Mouse (Mus musculus) brain, embryonic 14.5 days (tissue): Measurements from ENCODE around the gene Smc1b. TPM values are rescaled to one million over a fixed set of nuclear protein-coding genes. Genes with fewer than 3 reads are reported as not detected.

ENCODE experiments used
- DNase-seq: peaks from one replicate; pipeline ENCODE4 v3.0.0-alpha.2; 2011; ENCODE audit warnings: low read depth
- CTCF ChIP-seq: fragments of 200-500 bp; IDR thresholded peaks from 2 replicates; pipeline ENCODE4 v1.5.1; 2012; ENCODE audit warnings: inconsistent platforms, mild to moderate bottlenecking, moderate library complexity, borderline replicate concordance; ENCODE audit not compliant: insufficient read depth, insufficient read length; ENCODE audit errors: extremely low read depth
- POLR2A ChIP-seq: fragments of 200-500 bp; IDR thresholded peaks from 2 replicates; pipeline ENCODE4 v1.6.1; 2012; ENCODE audit warnings: mild to moderate bottlenecking, inconsistent platforms, borderline replicate concordance; ENCODE audit not compliant: poor library complexity, insufficient read depth, insufficient read length, severe bottlenecking; ENCODE audit errors: extremely low read depth
- polyA plus RNA-seq: library from polyadenylated mRNA; depleted of rRNA; stranded (reverse); fragments of >200 nt; gene quantifications from 2 replicates; pipeline ENCODE4 v1.2.3, GENCODE M21; 2012; rRNA removed

Gene Smc1b
- polyA plus RNA-seq, result 0.04 and 0.14 TPM in 2 replicates

- DNase-seq, result peak; percentile 93
- no peak for TF ChIP-seq CTCF
- TF ChIP-seq POLR2A, result no peak
Measured at GRCm38 (mm10) chr15:85131275-85132192, at the start of gene Smc1b, which contains the start of gene Ribc2. Gene Smc1b (minus strand): TSS chr15:85131964. Gene Ribc2 (plus strand): TSS chr15:85132078.

- TF ChIP-seq CTCF, result no peak
- TF ChIP-seq POLR2A, result no peak
- peak; percentile 73 for DNase-seq
Measured at GRCm38 (mm10) chr15:85180368-85180767, 48.6 kb upstream of the Smc1b start.

GRCm38 (mm10) chr15:85179528-85180180, 47.9 kb upstream of the Smc1b start:
- DNase-seq, result peak; percentile 47
- no peak for TF ChIP-seq CTCF
- no peak for TF ChIP-seq POLR2A

GRCm38 (mm10) chr15:85178172-85178571, 46.4 kb upstream of the Smc1b start:
- no peak for DNase-seq
- TF ChIP-seq CTCF, result no peak
- no peak for TF ChIP-seq POLR2A

- peak; percentile 82 for DNase-seq
- TF ChIP-seq CTCF, result no peak
- TF ChIP-seq POLR2A, result no peak
Measured at GRCm38 (mm10) chr15:85177576-85177975, 45.8 kb upstream of the Smc1b start.

- DNase-seq, result no peak
- no peak for TF ChIP-seq POLR2A
- TF ChIP-seq CTCF, result no peak
Measured at GRCm38 (mm10) chr15:85174060-85174459, 42.3 kb upstream of the Smc1b start.

- TF ChIP-seq POLR2A, result no peak
- no peak for TF ChIP-seq CTCF
- DNase-seq, result peak; percentile 6
Measured at GRCm38 (mm10) chr15:85173425-85173824, 41.7 kb upstream of the Smc1b start.

GRCm38 (mm10) chr15:85172054-85172453, 40.3 kb upstream of the Smc1b start:
- DNase-seq, result no peak
- TF ChIP-seq CTCF (no peak), POLR2A (no peak)

- TF ChIP-seq CTCF, result no peak
- no peak for TF ChIP-seq POLR2A
- DNase-seq, result peak; percentile 54
Measured at GRCm38 (mm10) chr15:85167086-85167679, 35.4 kb upstream of the Smc1b start.

GRCm38 (mm10) chr15:85166433-85166933, 34.7 kb upstream of the Smc1b start:
- TF ChIP-seq POLR2A (no peak), CTCF (no peak)
- peak; percentile 79 for DNase-seq

GRCm38 (mm10) chr15:85162693-85163663, 31.2 kb upstream of the Smc1b start:
- DNase-seq, result peak; percentile 13
- no peak for TF ChIP-seq POLR2A
- no peak for TF ChIP-seq CTCF
